Mouse (Mus musculus) mouse trophoblast stem cell (cell line): ENCODE data around the gene Hist1h4i.

Experiments
- in situ Hi-C, 2 experiments: fragments of 300-500 bp; cut with MseI, MboI; formaldehyde crosslinking; loops; 2 replicates in 1 of 2; 3 replicates in 1 of 2; pipeline ENCODE4 v1.15.1; 2025

Gene Hist1h4i

DNA sequence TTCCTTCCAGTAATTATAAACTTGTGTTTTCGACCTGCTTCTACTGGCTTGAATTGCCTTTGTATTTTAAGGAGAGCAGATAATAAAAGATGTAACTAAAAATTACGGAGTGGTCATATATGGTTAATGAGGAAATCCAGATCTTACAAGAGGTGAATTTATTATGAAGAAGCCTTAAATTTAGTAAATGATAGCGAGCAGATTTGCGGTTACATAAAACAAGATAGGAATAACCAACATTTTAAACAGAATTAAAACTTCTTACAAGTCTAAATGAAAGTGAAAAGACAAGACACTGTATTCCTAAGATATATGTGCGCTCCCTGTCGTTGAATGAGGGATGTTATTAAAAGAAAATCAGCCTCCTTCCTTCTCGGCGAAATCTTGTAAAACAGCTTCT is 46.3 kb downstream of the Hist1h4i start:
- in situ Hi-C loops = no loop called here

DNA sequence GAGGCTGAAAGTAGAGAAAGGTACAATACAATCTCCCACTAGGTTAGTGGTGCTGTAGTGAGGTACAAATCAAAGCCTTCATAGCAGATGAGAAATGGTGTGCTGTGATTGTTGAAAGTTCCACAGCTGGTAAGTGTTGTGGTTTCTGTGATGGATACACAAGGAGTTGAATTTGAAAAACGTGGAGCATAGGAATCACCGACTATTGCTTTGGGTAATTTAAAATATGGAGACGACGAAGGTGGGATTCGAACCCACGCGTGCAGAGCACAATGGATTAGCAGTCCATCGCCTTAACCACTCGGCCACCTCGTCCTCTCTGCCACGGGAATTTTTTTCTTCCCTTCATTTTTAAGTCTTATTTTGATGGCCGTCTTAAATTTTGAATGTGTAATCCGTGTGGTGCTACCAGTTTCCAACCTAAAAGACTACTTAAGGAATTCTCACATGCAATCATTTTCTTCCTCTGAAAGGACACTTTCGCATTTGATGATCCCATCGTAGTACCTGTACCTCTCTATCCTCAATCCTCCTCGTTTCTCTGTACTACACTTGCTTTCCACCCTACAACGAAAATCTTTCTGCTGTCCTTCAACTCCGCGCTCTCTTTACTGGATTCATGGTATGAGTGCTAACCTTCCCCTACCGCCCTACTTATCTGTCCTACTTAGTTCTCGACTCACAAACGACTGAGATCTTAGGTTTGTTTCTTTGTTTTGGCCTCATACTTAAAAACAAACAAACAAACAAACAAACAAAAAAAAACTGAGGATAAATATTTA is 47.0 kb downstream of the Hist1h4i start:
- in situ Hi-C loops = no loop called here

DNA sequence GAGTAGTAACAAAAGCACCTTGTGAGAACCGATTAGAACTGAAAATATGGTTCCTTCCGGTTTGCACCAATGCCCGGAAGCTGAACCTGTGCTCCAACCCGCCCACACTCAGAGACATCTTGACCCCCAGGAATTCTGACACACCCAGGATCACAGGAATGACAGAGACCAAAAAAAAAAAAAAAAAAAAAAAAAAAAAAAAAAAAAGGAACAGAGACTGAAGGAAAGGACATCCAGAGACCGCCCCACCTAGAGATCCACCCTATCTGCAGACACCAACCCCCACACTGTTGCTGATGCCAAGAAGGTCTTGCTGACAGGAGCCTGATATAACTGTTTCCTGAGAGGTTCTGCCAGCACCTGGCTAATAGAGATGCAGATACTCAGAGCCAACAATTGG is 48.6 kb downstream of the Hist1h4i start:
- in situ Hi-C loops = no loop called here
